Mouse (Mus musculus): ENCODE data around the gene Pctp. TPM values are rescaled to one million over a fixed set of nuclear protein-coding genes. Genes with fewer than 3 reads are reported as not detected.

Pctp gene
- total and polyA plus RNA-seq, 3 experiments = 24.6 to 31.8 (median 28.0) TPM

DNA sequence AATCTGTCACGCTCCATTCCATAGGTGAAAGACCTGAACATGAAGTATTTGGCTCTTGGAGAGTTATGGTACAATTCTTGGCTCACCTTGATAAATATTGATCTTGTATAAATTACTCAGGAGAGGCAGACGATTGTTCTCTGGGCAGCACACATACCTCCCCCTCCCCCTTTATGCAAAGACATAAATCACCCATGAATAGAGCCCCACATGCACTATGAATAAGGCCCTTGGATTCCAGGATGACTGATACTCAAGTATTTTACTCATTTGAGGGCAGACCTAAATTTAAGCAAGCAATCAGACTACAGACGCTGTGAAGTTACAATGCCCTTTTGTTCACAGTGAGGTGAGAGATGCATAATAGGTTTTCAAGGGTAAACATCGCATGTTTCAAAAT, 32.0 kb downstream of the Pctp start:
- Histone ChIP-seq H3K9me3 (replicated peaks; ENCODE audit: low read length) (no peaks in the 10 kb centered on the region), H3K4me2 (ENCODE audit: insufficient read depth, low read depth, poor library complexity, severe bottlenecking) (no peak overlapping the region), H3K36me3 (replicated peaks in 1 of 2; ENCODE audit: control insufficient read depth in 1 of 2, insufficient read depth in 1 of 2, low read length in 1 of 2) (no peaks in the 10 kb centered on the region), H3K79me2 (replicated peaks; ENCODE audit: control insufficient read depth, extremely low read depth, insufficient read depth, poor library complexity, severe bottlenecking) (no peaks in the 10 kb centered on the region), H3K4me1 (ENCODE audit: control insufficient read depth in 1 of 2, insufficient read depth in 2 of 2) (peaks cover 0 to 4% of the 10 kb centered on the region in 2 experiments; a peak in 1 of 4 replicates), H3K27me3 (replicated peaks) (no peaks in the 10 kb centered on the region), H3K9ac (ENCODE audit: insufficient read depth, low read depth) (no peak overlapping the region), H3K4me3 (replicated peaks in 1 of 3; ENCODE audit: low read depth in 2 of 3, low read length in 2 of 3, poor library complexity in 1 of 3) (no peak overlapping the region), H3K27ac (ENCODE audit: insufficient read depth, low read depth) (no peak overlapping the region)
- no peak for DNase-seq (ENCODE audit: extremely low read depth)
- dilution Hi-C loops (cut with MboI; ENCODE audit: extremely low pct_ligation_motif_present, extremely low pct_unique_long_range_greater_than_20kb, low sequenced_read_pairs) (no loop called here), in situ Hi-C loops (cut with MboI; ENCODE audit: low pct_ligation_motif_present, low pct_unique_long_range_greater_than_20kb, low sequenced_read_pairs) (no loop called here)
- TF ChIP-seq JUN (IDR thresholded peaks at IDR 0.05; ENCODE audit: insufficient read depth, low read depth, low read length) (no peak), NRF1 (IDR thresholded peaks at IDR 0.05; ENCODE audit: low read depth, low read length) (no peak), GABPA (IDR thresholded peaks at IDR 0.05; ENCODE audit: insufficient replicate concordance, low read depth, low read length) (no peak), NELFE (IDR thresholded peaks at IDR 0.05; ENCODE audit: low read depth, low read length) (no peak), MAFK (IDR thresholded peaks at IDR 0.05; ENCODE audit: insufficient replicate concordance, low read length) (no peak), USF2 (conservative IDR thresholded peaks at IDR 0.05; ENCODE audit: low read depth, low read length) (no peak), MXI1 (IDR thresholded peaks at IDR 0.05; ENCODE audit: low read depth, low read length) (no peak), TBP (conservative IDR thresholded peaks at IDR 0.05; ENCODE audit: low read depth, low read length) (no peak), SIN3A (IDR thresholded peaks at IDR 0.05; ENCODE audit: low read length) (no peak), HCFC1 (IDR thresholded peaks at IDR 0.05; ENCODE audit: low read depth, low read length) (no peak), EP300 (IDR thresholded peaks at IDR 0.05; ENCODE audit: low read length) (no peak), RAD21 (IDR thresholded peaks at IDR 0.05; ENCODE audit: low read depth, low read length) (no peak), SMC3 (IDR thresholded peaks at IDR 0.05; ENCODE audit: low read depth, low read length) (no peak), RCOR1 (conservative IDR thresholded peaks at IDR 0.05; ENCODE audit: low read depth, low read length) (no peak), ZC3H11A (IDR thresholded peaks at IDR 0.05; ENCODE audit: low read depth, low read length) (no peak)

DNA sequence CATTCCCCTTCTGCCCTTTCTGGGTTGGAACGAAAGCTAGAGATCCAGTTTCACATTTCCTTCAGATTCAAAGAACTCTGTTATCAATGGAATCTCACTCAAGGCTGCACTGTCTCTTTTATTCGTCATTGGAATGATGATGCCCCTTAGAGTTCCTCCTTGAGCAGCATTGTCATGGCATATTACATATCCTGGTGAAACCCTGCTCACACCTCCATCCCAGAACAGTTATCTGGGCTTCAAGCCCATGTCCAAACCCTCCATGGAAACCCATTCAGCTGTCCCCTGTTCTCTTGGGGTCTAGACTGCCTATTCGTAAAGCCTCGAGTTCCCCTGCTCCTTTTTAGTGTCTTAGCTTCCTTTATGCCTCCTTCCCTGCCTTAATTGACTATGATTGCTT, 33.6 kb downstream of the Pctp start:
- no peaks in the 10 kb centered on the region for H3K9me3 ChIP-seq (replicated peaks; ENCODE audit: low read length)
- no peaks in the 10 kb centered on the region for H3K36me3 ChIP-seq (replicated peaks in 1 of 2; ENCODE audit: control insufficient read depth in 1 of 2, insufficient read depth in 1 of 2, low read length in 1 of 2)
- no peaks in the 10 kb centered on the region for H3K27me3 ChIP-seq (replicated peaks)
- peaks cover 0 to 4% of the 10 kb centered on the region in 2 experiments; a peak in 1 of 4 replicates for H3K4me1 ChIP-seq (ENCODE audit: control insufficient read depth in 1 of 2, insufficient read depth in 2 of 2)
- in situ Hi-C loops (cut with MboI; ENCODE audit: low pct_ligation_motif_present, low pct_unique_long_range_greater_than_20kb, low sequenced_read_pairs) (no loop called here), dilution Hi-C loops (cut with MboI; ENCODE audit: extremely low pct_ligation_motif_present, extremely low pct_unique_long_range_greater_than_20kb, low sequenced_read_pairs) (no loop called here)
- no peak for DNase-seq (ENCODE audit: extremely low read depth)
- TF ChIP-seq SMC3 (IDR thresholded peaks at IDR 0.05; ENCODE audit: low read depth, low read length) (no peak), USF2 (conservative IDR thresholded peaks at IDR 0.05; ENCODE audit: low read depth, low read length) (no peak), RAD21 (IDR thresholded peaks at IDR 0.05; ENCODE audit: low read depth, low read length) (no peak), POLR2AphosphoS2 (IDR thresholded peaks at IDR 0.05; ENCODE audit: low read depth, low read length) (no peak), CHD1 (IDR thresholded peaks at IDR 0.05; ENCODE audit: low read depth, low read length) (no peak), JUN (IDR thresholded peaks at IDR 0.05; ENCODE audit: insufficient read depth, low read depth, low read length) (no peak), MYC (IDR thresholded peaks at IDR 0.05; ENCODE audit: low read depth, low read length) (no peak), IRF4 (IDR thresholded peaks at IDR 0.05; ENCODE audit: low read depth, low read length) (no peak), NELFE (IDR thresholded peaks at IDR 0.05; ENCODE audit: low read depth, low read length) (no peak), ETS1 (conservative IDR thresholded peaks at IDR 0.05; ENCODE audit: low read depth, low read length) (no peak), EP300 (IDR thresholded peaks at IDR 0.05; ENCODE audit: low read length) (no peak), MAFK (IDR thresholded peaks at IDR 0.05; ENCODE audit: insufficient replicate concordance, low read length) (no peak), UBTF (IDR thresholded peaks at IDR 0.05; ENCODE audit: low read depth, low read length) (no peak), CHD2 (IDR thresholded peaks at IDR 0.05; ENCODE audit: low read length) (no peak), POLR2A (IDR thresholded peaks at IDR 0.05; ENCODE audit: low read depth, low read length) (no peak), HCFC1 (IDR thresholded peaks at IDR 0.05; ENCODE audit: low read depth, low read length) (no peak), MAX (IDR thresholded peaks at IDR 0.05; ENCODE audit: low read length) (no peak)
- H3K79me2 ChIP-seq (replicated peaks; ENCODE audit: control insufficient read depth, extremely low read depth, insufficient read depth, poor library complexity, severe bottlenecking) = no peaks in the 10 kb centered on the region
- no peak overlapping the region for H3K27ac ChIP-seq (ENCODE audit: insufficient read depth, low read depth)
- no peak overlapping the region for H3K4me3 ChIP-seq (replicated peaks in 1 of 3; ENCODE audit: low read depth in 2 of 3, low read length in 2 of 3, poor library complexity in 1 of 3)
- H3K4me2 ChIP-seq (ENCODE audit: insufficient read depth, low read depth, poor library complexity, severe bottlenecking) = no peak overlapping the region
- H3K9ac ChIP-seq (ENCODE audit: insufficient read depth, low read depth) = no peak overlapping the region

Measured in CH12.LX (cell line).